Mouse (Mus musculus): ENCODE measurements around the gene Pak6. TPM values are rescaled to one million over a fixed set of nuclear protein-coding genes. Genes with fewer than 3 reads are reported as not detected.

Pak6 gene
- polyA plus RNA-seq, 1 experiment from 2014 or later, result 1.9 TPM

DNA sequence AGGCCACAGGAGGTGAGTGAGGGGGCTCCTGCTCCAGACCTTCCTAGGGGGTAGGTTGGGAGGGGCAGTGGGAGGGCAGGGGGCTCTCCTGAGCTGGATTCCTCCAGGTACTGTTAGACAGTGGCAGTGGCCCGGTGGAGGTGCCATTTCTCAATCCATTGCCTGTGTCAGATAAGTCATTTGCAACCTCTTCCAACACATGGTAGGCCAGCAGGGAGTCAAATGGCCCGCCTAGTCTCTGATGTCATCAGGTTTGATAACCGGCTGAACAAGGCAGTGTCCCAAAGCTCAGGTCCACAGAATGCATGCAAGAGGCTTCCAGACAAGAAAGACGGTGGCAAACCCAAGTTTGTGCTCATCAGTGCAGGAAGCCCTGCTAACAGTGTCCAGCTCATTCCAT, 14.7 kb downstream of the Pak6 start:
- Histone ChIP-seq H3K27ac (no peak overlapping the region), H3K27me3 (ENCODE audit: insufficient read depth, low read length) (peaks cover 30% of the 10 kb centered on the region), H3K9ac (ENCODE audit: low read depth, low read length) (no peak overlapping the region; the same call in 1 of the 2 replicates), H3K36me3 (ENCODE audit: insufficient read depth, low read length) (no peaks in the 10 kb centered on the region), H3K9me3 (replicated peaks; ENCODE audit: low read length) (no peaks in the 10 kb centered on the region), H3K4me3 (replicated peaks; ENCODE audit: low read depth, low read length) (peak overlapping the region; percentile 51), H3K4me2 (ENCODE audit: low read length) (peak overlapping the region; percentile 83), H3K4me1 (replicated peaks; ENCODE audit: insufficient read depth, low read length) (peaks cover 7% of the 10 kb centered on the region; the same call in 1 of the 2 replicates)
- DNase-seq (ENCODE audit: low spot score), result no peak
- no peak for TF ChIP-seq CTCF (IDR thresholded peaks at IDR 0.05; ENCODE audit: low read depth)
- 19% methylated on average over 4 of the region's 4 CpGs for WGBS
- ATAC-seq (replicated peaks; ENCODE audit: low FRiP score, low read depth), result 0 out of 2 replicates have a peak, but pooled peaks have one; percentile 2

DNA sequence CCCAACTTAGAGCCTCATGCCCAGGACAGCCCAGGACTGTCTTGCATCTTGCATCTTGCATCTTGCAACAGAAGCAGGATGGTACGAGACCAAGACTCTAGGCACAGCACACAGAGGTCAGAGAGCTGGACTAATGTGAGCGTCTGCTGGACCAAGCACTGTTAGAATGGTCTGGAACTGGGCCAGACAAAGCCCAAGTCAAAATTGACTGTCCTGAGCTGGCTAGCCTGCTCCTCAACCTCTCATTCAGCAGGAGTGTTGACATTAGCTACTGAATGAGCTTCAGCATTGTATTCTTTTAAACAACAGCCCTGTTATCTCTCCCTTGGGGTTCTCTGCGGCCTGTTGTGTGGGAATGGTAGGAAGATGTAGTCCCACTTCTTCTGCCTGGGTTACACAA, 16.5 kb downstream of the Pak6 start:
- Histone ChIP-seq H3K4me3 (replicated peaks; ENCODE audit: low read depth, low read length) (no peak overlapping the region), H3K9me3 (replicated peaks; ENCODE audit: low read length) (no peaks in the 10 kb centered on the region), H3K4me1 (replicated peaks; ENCODE audit: insufficient read depth, low read length) (peaks cover 7% of the 10 kb centered on the region; the same call in 1 of the 2 replicates), H3K27ac (no peak overlapping the region), H3K9ac (ENCODE audit: low read depth, low read length) (no peak overlapping the region), H3K36me3 (ENCODE audit: insufficient read depth, low read length) (no peaks in the 10 kb centered on the region), H3K27me3 (ENCODE audit: insufficient read depth, low read length) (peaks cover 30% of the 10 kb centered on the region), H3K4me2 (ENCODE audit: low read length) (no peak overlapping the region)
- WGBS, result 80% methylated on average over 3 of the region's 3 CpGs
- ATAC-seq (replicated peaks; ENCODE audit: low FRiP score, low read depth) (no peak), DNase-seq (ENCODE audit: low spot score) (no peak)
- no peak for TF ChIP-seq CTCF (IDR thresholded peaks at IDR 0.05; ENCODE audit: low read depth)

DNA sequence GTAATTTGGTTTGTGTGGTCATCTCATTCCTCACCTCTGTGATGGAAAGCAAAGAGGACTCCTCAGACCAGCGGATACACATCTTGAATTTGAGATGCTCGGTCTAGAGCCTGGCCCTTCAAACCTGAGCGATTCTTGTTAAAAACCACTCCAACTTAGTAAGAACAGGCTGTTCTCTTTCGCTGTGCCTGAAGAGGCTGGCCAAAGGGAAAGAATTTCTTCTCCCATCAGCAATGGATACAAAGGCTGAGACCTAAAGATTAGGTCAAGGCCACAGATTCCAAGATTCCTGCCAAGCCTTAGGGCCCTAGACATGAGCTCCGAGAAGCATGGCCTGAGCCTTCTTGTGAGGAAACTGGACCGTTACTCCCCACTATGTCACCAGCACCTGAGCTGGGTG, 17.8 kb downstream of the Pak6 start:
- Histone ChIP-seq H3K4me3 (replicated peaks; ENCODE audit: low read depth, low read length) (no peak overlapping the region), H3K36me3 (ENCODE audit: insufficient read depth, low read length) (no peaks in the 10 kb centered on the region), H3K9ac (ENCODE audit: low read depth, low read length) (no peak overlapping the region), H3K27ac (no peak overlapping the region), H3K27me3 (ENCODE audit: insufficient read depth, low read length) (peaks cover 19% of the 10 kb centered on the region), H3K4me2 (ENCODE audit: low read length) (no peak overlapping the region), H3K4me1 (replicated peaks; ENCODE audit: insufficient read depth, low read length) (peaks cover 7% of the 10 kb centered on the region; the same call in 1 of the 2 replicates), H3K9me3 (replicated peaks; ENCODE audit: low read length) (no peaks in the 10 kb centered on the region)
- TF ChIP-seq CTCF (IDR thresholded peaks at IDR 0.05; ENCODE audit: low read depth), result no peak
- 90% methylated on average over 6 of the region's 6 CpGs for WGBS
- DNase-seq (ENCODE audit: low spot score) (no peak), ATAC-seq (replicated peaks; ENCODE audit: low FRiP score, low read depth) (no peak)

DNA sequence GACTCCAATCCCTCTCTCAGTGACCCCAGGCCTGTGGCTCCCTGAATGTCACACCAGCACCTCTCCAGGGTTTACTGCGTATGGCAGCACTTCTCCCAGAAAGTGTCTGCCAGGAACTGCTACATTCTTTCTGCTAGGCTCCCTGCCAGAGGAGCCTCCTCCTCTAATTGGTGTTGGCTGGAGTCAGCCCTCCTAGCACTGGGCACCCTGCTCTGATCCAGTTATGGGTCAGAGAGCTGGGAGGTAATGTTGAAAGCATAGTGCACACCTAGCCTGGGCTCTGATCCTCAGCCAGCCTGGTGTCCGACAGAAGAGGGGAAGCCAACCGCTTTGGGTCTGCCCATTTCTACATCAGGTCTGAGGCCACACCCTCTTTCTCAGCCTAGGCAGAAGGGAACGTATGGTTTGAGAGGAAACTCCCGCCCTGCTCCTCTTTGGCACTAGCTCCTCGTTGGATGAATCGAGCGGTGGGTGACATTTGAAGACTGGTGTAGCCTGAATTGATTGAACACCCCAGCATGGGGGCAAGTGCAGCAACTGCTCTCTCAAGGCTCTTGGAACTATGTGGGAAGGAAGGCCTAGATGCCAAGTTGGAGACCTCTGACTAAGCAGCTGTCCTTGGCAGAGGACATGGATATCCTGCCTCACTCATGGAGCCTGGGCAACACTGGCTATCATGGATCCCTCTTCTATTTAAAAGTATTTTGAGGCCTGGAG, 19.6 kb downstream of the Pak6 start:
- no peaks in the 10 kb centered on the region for H3K9me3 ChIP-seq (replicated peaks; ENCODE audit: low read length)
- H3K9ac ChIP-seq (ENCODE audit: low read depth, low read length), result no peak overlapping the region
- H3K36me3 ChIP-seq (ENCODE audit: insufficient read depth, low read length), result no peaks in the 10 kb centered on the region
- WGBS, result 46% methylated on average over 8 of the region's 8 CpGs
- no peak overlapping the region for H3K27ac ChIP-seq
- no peak for TF ChIP-seq CTCF (IDR thresholded peaks at IDR 0.05; ENCODE audit: low read depth)
- H3K4me1 ChIP-seq (replicated peaks; ENCODE audit: insufficient read depth, low read length), result no peaks in the 10 kb centered on the region
- 0 out of 2 replicates have a peak, but pooled peaks cover 4% of the 10 kb centered on the region for H3K27me3 ChIP-seq (ENCODE audit: insufficient read depth, low read length)
- H3K4me3 ChIP-seq (replicated peaks; ENCODE audit: low read depth, low read length), result no peak overlapping the region
- H3K4me2 ChIP-seq (ENCODE audit: low read length), result no peak overlapping the region
- no peak for DNase-seq (ENCODE audit: low spot score)
- ATAC-seq (replicated peaks; ENCODE audit: low FRiP score, low read depth), result no peak

DNA sequence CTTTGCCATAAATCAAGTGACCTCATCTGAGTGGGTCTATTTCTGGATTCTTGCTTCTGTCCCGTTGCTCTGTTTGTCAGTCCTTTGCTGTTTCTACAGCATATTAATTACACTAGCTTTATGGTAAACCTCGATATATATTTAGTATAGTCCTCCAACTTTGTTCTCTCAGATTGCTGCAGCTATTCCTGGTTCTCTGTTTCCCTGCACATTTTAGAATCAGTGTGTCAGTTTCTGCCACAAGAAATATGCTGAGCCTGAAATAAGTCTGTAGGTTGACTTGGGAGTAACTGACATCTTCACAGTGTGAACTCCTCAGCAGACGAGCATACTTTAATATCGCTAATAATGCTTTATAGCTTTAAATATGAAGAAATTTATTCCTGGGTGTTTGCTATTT, 22.0 kb downstream of the Pak6 start:
- no peak overlapping the region for H3K9ac ChIP-seq (ENCODE audit: low read depth, low read length)
- no peaks in the 10 kb centered on the region for H3K27me3 ChIP-seq (ENCODE audit: insufficient read depth, low read length)
- H3K4me2 ChIP-seq (ENCODE audit: low read length), result no peak overlapping the region
- H3K4me1 ChIP-seq (replicated peaks; ENCODE audit: insufficient read depth, low read length), result no peaks in the 10 kb centered on the region
- no peaks in the 10 kb centered on the region for H3K9me3 ChIP-seq (replicated peaks; ENCODE audit: low read length)
- no peak overlapping the region for H3K27ac ChIP-seq
- no peak overlapping the region for H3K4me3 ChIP-seq (replicated peaks; ENCODE audit: low read depth, low read length)
- ATAC-seq (replicated peaks; ENCODE audit: low FRiP score, low read depth) (no peak), DNase-seq (ENCODE audit: low spot score) (no peak)
- no peaks in the 10 kb centered on the region for H3K36me3 ChIP-seq (ENCODE audit: insufficient read depth, low read length)
- 65% methylated on average over 4 of the region's 4 CpGs for WGBS
- no peak for TF ChIP-seq CTCF (IDR thresholded peaks at IDR 0.05; ENCODE audit: low read depth)

DNA sequence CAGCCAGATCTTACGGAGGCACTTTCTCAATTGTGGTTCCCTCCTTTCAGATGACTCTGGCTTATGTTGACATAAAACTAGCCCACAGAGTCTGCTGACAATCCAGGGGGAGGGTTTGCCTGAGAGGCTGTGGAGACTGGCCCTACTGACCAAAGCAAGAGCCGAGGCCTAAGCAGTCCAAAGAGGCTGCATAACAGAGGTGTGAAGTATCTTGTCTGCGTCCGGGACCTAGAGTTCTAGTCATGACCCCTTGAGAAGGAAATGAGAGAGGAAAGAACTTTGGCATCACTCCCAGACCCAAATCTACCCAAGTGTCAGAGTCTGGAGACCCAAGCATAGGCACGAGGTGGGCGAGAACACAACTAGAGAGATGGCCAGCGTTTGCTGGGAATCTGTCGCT, 23.6 kb downstream of the Pak6 start:
- H3K4me3 ChIP-seq (replicated peaks; ENCODE audit: low read depth, low read length), result no peak overlapping the region
- ATAC-seq (replicated peaks; ENCODE audit: low FRiP score, low read depth) (no peak), DNase-seq (ENCODE audit: low spot score) (no peak)
- H3K9ac ChIP-seq (ENCODE audit: low read depth, low read length), result no peak overlapping the region
- no peak overlapping the region for H3K27ac ChIP-seq
- H3K9me3 ChIP-seq (replicated peaks; ENCODE audit: low read length), result no peaks in the 10 kb centered on the region
- H3K27me3 ChIP-seq (ENCODE audit: insufficient read depth, low read length), result no peaks in the 10 kb centered on the region
- H3K36me3 ChIP-seq (ENCODE audit: insufficient read depth, low read length), result no peaks in the 10 kb centered on the region
- no peak for TF ChIP-seq CTCF (IDR thresholded peaks at IDR 0.05; ENCODE audit: low read depth)
- no peak overlapping the region for H3K4me2 ChIP-seq (ENCODE audit: low read length)
- H3K4me1 ChIP-seq (replicated peaks; ENCODE audit: insufficient read depth, low read length), result no peaks in the 10 kb centered on the region
- 59% methylated on average over 8 of the region's 8 CpGs for WGBS

Data from kidney, postnatal 0 days (tissue).